Mouse (Mus musculus) kidney, adult 18-20 months (tissue): ENCODE data around the gene Gins3.
"Not testable (repeated sequence)": the region's sequence is repeated elsewhere in the genome, so short reads cannot be mapped to it uniquely, and the experiment has no call there.

Experiments used
- DNase-seq: peaks from one replicate; pipeline ENCODE4 v3.0.0; 2021

Gene Gins3

DNA sequence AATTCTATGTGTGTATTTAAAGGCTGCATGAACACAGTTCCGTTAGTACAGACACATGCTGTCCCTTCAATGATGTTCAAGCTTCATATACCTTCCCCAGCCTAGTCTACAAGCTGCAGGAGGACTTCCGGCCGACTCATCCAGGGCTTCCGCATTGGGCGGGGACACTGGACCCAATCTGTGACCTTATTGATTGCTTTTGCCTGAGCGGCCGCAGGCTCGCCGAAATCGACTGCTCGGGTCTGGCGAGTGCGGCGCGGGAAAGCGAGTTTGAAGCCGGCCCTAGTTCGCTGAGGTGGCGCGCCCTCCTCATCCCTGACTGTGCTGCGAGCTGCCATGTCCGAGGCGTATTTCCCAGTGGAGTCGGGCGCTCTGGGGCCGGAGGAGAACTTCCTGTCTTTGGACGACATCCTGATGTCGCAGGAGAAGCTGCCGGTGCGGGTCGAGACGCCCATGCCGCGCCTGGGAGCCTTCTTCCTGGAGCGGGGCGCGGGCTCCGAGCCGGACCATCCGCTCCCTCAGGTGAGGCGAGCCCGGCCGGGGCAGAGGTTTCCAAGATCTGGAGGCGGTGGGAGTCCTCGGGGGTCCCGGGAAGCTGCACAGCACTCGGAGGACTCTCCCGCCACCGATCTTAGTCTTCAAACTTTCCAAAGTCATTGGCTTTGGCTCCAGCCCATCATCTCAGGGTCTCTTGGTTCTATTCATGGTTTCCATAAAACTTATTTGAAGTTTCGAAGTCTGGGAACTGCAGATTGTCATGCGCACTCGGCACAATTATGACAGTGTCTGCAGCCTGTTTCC is at the start of gene Gins3:
Gene Gins3, plus strand, starts transcription at position 192 of the 801 bp plus-strand sequence.
- peak; percentile 94 for DNase-seq

DNA sequence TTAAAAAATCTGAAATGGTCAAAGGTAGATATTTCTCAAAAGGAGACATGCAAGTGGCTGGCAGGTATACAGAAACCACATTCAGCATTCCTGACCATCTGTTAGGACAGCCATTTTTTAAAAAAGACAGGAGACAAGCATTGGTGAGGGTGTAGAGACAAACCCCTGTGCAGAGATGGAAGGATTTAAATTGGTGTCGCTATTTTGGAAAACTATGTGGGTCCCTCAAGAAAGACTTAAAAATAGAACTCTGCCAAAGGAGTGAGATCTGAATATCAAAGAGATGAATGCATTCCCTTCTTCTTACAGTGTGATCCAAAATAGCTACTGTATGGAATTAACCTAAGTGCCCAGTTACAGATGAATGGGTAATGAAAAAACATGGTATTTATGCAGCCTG is 45.9 kb upstream of the Gins3 start:
- no peak for DNase-seq

DNA sequence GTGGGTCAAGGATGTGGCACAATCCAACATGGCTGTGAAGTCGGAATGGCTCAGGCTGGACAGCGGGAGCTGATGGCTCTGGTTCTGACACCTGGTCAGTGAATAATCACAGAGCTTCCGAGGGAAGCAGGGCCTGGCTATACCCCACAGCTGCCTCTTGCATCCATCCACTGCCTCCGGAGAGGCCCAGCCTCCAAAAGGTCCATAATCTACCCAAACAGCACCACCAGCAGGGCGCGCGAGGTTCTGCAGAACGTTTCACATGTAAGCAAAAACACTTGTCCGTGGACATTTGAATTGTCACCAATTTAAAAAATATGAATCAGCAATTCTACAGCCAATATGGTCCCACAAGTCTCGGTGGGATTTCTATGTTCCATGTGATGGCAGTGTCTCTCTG is 44.0 kb upstream of the Gins3 start:
- DNase-seq: no peak

DNA sequence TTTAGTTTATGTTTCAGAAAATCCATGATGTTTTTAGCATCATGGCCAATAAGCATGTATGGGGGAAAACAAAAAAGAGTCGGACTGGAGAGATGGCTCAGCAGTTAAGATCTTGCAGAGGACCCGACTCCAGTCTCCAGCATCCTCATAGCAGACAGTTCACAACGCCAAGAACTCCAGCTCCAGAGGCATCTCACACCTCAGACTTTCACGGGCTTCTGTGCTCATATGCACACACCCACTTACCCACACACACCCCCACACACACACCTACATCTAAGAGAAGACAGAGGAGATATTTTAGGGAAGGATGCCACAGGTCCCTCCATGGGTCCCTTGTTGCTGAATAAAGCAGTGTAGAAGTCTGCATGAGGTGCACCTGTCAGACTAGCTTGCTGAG is 42.7 kb upstream of the Gins3 start:
- DNase-seq: no peak

DNA sequence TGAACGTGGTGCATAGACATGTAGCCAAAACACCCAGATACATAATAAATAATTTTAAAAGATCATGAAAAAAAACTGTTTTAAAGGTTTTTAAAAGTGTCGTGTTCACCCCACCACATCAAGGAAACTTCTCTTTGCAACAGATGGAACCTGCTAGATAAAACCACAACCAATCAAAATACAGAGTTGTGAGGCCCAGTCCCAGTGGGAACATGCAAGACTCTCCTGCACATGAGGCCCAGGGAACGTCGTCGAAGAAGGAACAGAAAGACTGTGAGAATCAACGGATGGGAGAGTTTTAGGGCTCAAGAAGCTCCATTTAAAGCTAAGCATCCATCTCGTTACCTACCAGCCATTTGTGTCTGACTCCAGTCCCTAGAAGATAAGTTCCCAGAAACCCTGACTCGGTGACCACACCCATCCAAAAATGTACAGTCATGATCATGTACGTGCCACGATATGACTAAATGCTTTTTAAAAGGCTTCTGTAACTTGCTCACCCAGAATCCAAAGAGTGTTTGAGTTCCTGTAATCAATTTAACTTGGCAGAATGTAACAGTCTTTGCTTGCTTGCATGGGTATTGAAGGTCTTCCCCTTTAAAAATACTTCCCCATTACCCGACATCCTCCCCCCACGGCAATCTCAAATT is 41.0 kb upstream of the Gins3 start:
- DNase-seq: no peak

DNA sequence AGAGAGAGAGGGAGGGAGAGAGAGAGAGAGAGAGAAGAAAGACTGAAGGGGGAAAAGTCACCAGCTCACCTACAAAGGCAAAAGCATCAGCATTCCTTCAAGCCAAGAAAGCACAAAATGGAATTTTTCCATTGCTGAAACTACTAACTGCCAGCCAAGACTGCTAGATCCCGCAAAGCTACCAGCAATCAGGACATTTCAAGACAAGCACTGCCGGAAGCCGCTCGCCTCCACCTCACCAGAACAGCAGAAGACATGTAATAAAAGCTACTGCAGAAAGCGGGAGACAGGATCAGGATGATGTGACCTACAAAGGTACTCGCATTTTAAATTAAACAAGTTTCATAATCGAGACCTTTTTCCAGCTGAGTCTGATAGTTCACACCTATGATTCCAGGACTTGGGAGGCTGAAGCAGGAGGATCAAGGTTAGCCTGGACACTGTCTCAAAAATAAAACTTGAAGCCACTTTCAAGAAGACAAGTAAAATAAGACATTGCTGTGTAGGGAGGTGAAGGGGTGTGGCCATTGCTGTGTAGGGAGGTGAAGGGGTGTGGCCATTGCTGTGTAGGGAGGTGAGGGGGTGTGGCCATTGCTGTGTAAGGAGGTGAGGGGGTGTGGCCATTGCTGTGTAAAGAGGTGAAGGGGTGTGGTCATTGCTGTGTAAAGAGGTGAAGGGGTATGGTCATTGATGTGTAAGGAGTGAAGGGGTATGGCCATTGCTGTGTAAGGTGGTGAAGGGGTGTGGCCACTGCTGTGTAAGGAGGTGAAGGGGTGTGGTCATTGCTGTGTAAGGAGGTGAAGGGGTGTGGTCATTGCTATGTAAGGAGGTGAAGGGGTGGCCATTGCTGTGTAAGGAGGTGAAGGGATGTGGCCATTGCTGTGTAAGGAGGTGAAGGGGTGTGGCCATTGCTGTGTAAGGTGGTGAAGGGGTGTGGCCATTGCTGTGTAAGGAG is 39.5 kb upstream of the Gins3 start:
- DNase-seq: no peak

DNA sequence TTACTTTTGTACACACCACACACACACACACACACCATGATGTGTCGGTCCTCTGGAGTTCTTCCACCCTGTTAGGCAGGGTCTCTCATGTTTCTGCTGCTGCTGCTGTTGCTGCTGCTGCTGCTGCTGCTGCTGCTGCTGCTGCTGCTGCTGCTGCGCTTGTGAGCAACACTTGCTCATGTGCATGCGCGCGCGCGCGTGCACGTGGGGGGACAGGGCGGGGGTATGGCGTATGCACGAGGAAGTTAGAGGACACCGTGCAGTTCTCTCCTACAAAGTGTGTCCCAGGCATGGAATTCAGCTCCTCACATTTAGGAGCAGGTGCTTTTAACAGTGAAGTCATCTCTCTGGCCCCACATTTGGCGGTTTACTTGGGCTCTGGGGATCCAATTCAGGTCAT is 38.1 kb upstream of the Gins3 start:
- no peak for DNase-seq

DNA sequence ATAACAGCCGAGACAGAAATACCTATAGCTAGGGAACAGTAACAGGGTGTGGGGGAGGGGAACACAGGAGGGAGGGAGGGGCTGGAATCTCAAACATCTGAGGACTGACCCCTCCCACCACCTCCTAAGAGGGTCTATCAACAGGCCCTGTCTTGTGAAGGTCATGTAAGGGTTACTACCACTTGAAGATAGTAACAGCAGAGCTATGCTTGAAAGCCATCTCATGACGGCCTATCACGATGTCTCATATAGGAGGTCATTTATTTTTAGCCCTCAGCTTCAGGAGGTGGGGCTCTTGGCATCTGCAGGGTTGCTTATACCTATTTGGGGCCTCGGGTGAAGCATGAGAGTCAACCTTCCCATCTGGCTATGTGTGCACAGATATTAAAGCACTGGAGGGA is 36.4 kb upstream of the Gins3 start:
- DNase-seq: no peak

DNA sequence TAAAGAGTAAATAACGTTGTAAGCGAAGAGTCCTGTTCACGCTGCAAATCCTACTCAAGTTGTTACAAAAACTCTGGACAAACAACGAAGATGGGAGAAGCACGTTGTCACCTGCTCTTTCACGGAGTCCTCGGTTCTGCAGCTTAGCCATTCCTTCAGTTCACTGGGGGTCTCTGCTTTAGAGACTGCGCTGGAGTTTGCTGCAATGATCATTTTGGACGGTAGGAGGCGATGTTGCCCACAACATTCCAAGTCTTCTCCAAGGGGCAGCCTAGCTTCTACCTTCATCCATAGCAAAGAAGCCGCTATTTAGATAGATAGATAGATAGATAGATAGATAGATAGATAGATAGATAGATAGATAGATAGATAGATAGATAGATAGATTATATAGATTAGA is 33.4 kb upstream of the Gins3 start:
- DNase-seq: peak; percentile 49

DNA sequence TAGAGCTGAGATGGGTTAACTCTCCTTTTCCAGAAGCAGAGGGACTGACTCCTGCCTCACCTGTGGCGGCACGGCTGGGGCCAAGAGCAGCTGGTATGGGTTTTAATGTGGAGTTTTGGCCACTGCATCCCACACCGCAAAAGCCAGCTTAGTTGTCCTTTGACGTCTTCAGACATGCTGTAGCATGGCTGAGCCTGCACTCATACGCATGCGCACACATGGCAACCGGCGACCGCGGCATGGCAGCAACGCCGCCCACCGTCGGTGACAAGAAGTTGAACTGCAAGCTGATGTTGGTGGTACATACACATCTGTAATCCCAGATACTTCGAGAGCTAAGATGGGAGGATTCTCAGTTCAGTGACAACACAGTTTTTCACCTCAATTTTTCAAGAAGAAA is 31.9 kb upstream of the Gins3 start:
- DNase-seq: no peak

DNA sequence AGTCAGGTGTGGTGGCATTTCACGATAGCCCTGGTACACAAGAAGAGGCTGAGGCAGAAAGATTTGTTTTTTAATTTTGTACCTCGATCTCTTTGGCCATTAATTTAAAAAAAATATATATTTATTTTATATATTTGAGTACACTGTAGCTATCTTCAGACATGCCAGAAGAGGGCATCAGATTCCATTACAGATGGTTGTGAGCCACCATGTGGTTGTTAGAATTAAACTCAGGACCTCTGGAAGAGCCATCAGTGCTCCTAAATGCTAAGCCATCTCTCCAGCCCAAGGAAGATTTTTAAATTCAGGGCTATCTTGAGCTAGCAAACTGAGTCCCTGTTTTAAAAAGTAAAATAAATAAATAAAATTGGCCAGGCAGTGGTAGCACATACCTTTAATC is 31.1 kb upstream of the Gins3 start:
- no peak for DNase-seq

DNA sequence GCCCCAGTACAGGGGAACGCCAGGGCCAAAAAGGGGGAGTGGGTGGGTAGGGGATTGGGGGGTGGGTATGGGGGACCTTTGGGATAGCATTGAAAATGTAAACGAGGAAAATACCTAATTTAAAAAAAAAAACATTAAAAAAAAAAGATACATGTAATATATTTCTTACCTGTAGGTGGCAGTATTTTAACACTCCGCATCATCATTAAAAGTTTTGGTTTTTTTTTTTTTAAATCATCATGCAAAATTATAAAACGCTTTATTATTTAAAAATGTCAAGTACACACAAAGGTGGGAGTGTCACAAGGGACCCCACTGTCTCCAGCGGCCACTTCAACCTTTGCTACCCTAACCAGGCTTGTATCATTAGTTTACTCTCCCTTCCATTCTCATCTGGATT is 26.7 kb upstream of the Gins3 start:
- DNase-seq: not testable (repeated sequence)

DNA sequence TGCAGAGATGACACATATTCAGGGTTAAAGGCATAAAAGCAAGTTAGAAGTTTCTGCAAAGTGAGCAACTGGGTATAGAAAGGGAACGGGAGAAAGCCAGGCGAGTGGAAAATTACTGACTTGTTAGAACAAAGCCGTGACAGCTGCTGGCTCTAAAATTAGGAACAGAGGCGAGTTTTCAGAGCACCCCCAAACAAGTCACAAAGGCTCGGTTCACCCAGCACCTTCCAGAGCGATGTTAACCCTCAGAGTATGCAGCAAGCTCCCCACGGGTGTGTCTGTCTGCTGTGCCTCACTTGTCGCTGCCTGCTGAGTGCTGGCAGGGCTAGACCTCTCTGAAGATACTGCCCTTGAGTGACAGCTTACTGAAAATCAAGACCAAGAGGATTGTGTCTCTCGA is 26.0 kb upstream of the Gins3 start:
- no peak for DNase-seq

DNA sequence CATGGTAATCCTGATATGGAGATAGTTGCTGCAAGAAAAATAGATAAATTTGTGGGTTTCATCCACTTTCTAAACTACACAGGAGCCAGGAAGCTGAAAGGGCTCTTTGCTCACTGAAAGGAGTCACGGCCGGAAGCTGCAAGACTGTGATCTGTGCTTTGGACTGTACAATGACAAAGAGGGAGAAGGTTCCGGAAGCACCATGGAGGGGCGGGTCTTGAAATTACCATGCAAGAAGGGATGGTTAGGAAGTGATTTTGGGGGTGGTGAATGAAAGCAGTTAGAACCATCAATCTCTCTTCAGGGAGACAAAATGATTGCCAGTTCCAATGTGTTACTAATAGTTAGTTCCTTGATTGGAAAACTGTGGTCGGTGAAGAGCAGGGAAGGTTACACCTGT is 23.8 kb upstream of the Gins3 start:
- DNase-seq: no peak

DNA sequence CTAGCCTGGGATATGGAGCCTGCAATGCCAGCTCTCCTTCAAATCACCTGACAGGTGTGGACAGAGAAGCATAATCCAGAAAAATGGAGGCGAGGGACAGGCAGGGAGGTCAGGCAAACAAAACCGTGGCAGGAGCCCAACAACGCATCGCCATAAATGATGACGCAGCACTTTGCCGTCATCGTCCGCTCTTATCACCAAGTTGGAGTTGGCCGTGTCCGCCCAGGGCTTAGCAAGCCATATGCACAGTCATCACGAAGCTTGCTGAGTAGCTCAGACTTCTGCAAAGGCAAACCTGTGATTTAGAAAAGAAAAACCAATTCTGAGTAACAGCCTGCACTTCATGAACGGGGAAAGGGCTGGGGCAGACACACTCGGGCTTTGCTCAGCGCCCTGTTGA is 22.5 kb upstream of the Gins3 start:
- DNase-seq: no peak

DNA sequence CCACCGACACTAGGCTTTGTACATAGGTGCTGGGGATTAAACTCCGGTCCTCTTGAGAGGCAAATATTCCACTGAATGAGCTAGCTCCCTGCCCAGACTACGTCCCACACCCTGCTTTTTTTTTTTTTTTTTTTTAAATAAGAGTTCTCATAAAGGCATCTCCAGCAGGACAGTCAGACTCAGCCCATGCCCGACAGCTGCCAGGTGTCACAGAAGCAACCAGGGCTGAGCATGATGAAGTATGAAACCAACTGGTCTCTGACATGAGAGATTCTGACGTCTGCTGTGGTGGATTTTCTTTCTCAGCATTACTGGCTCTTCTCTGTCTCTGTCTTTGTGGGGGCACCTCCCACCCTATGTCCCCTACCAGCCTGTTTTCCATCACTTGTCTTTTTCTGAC is 21.5 kb upstream of the Gins3 start:
- DNase-seq: no peak

DNA sequence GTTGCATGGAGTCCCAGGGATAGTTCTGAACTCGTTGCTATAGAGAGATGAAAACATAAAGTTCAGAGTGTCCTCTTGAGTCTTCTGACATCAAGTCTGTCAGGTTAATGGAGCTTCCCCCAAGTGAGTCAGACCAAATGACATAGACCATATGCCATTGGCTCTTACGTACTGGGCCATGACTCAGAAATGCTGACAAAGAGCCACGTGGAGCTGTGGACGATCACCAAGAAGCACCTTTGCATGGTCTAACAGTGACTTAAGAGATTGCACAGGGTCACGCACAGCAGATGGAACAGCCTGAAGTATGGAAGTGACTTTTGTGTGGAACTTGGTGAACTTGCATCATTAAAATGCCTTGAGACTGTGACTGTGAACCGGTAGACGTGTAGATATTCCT is 16.9 kb upstream of the Gins3 start:
- no peak for DNase-seq

DNA sequence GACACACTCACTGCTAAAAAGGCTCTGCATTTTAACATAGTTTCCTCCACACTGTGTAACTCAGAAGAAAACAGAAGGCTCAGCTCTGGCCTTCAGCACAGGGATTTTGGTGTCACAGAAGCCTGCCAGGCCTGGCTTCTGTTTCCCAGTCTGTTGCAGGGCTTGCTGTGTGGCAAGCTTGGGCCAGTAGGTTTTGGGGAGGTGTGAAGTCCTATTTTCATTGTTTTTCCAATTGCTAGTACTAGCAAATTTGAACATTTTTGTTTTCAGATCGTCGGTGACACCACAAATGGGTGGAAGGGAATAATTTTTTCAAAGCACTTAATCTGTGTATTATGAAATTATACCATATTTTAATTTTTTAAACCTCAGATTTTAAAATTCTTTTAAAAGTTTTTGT is 13.2 kb upstream of the Gins3 start:
- DNase-seq: no peak

DNA sequence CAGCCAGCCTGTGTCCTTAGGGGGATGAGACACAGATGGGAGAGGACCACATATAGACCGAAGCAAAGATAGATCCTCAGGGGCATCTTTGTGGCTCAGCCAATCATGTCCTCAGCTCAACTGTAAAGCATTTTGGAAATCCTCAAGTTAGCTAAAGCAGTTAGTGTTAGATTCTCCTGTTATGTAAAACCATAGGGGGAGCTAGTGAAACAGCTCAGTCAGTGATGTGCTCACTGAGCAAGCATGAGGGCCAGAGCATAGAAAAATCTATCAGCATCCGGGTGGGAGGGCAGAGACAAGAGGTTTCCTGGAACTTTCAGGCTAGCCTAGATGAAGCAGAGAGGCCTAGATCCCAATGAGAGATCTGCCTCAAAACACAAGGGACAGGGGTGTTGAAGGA is 8.4 kb upstream of the Gins3 start:
- DNase-seq: no peak

DNA sequence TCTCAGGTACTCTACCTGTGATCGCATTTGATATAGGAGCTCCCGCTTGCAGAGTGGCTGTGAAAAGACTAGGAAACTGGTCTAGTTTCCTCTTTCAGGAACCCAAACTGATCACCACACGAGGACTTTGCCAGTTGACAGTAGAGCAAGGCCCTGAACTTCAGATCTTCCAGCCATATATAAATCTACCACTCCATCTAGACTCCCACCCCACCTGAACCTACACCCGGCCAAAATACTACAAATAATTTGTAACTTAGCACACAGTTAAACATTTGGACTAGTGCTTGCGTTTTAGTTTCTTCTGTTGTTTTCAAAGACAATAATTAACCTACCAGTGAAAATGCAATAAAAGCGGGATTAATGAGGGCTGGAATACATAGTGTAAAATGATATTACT is 413 bp upstream of the Gins3 start:
- DNase-seq: no peak

DNA sequence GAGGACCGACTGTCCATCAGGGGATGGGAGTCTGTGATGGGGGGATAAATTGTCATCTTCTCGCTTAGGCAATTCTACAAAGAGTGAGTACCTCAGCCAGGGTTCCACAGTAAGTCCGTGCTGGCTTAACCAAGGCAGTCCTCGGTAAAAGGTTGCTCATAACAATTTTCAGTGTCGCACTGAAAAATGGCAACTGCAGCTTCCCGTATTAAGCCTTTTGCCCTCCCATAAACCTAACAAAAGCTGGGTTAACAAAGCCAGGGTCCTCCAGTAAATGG is 749 bp downstream of the Gins3 start:
- no peak for DNase-seq

DNA sequence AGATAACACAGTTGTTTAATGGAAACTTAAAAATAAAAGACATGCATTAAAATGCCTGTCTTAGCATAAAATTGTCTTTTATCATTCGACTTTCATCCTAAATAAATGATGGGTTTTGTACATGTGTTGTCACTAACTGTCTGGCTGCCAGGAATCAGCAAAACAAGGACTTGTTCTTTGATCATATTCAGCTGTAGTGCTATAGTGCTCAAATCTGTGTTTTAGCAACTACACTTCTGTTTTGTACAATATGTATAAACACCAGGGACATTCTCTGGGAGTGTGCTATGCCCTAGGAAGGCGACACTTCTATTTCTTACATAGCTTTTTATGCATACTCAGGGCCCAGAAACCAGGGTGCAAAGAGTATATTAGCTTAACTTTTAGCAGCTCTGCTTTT is 11.7 kb downstream of the Gins3 start:
- DNase-seq: no peak

DNA sequence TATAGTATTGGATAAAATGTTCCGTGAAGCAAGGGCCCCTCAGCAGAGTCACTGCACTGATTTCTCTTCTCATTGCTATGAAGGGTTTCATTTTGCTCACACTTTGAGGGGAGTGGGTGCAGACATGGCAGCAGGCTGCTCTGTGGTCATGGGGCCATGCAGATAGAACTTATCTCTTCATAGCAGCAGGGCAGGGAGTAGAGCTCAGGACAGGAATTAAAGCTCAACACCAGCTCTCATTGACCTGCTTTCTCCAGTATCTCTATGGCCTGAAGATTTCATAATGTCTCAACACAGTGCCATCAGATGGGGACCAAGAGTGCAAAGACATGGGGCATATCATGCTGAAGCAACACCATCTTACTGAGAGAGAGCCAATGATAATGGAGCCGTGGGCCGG is 15.0 kb downstream of the Gins3 start:
- no peak for DNase-seq

DNA sequence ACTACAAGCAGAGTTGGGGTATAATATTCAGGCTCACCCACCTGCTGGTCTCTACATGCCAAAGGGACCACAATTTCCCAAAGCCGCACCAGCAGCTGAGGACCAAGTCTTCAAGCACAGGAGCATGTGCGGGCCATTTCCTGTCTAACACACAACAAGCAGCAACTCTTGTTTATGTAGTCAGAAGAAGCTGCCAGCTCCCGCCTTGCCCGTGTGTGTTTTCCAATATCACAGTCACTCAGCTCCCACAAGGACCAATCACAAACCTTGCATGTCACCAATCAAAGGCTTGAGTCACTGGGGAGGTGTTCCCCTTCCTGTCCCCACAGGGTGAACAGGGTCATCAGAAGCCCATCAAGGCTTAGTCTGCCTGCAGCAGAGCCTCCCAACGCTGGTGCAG is 20.1 kb downstream of the Gins3 start:
- no peak for DNase-seq
